Mouse (Mus musculus) ovary, adult 18-20 months (tissue): ENCODE measurements around the gene Magi1.

Source experiments
- DNase-seq: peaks from one replicate; pipeline ENCODE4 v3.0.0; 2022; ENCODE audit warnings: low spot score, mixed read lengths

Magi1 gene

DNA sequence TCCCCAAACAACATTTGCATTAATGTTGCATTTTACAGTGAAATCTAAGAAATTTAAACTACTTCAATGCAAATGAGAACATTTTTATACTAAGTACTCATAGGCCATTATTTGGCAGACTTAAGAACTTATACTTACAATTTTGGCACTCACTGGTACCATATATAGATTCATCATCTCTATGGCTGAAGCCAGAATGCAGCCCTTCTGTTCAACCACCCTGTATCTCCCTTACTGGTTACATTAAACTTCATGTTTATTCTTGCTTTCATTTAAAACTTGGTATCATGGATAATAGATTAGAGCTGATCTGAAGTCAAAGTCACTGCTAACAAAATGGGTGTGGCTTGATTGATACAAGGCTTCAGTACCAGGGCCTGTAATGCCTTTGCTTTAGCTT is 171.9 kb downstream of the Magi1 start:
- DNase-seq: no peak

GRCm38 (mm10) chr6:94107401-94108107 is 176.2 kb downstream of the Magi1 start:
- DNase-seq: no peak

GRCm38 (mm10) chr6:94103581-94103980 is 180.1 kb downstream of the Magi1 start:
- no peak for DNase-seq

DNA sequence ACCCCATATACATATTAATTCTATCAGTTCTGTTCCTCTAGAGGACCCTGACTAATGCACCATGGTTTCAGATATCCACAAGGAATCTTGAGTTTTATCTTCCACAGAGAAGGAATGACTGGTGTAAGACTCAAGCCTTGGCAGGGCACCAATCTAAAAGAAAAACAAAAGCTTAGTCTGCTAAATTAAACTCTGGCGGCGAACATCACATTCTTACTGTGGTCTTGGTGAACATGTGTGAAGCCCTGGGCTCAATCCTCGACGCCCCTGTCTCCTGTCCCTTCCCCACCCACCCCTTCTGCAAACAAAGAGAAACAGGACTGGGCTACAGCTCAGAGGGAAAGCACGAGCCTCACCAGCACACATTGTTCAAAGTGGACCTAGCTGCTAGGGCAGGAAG is 182.5 kb downstream of the Magi1 start:
- no peak for DNase-seq

DNA sequence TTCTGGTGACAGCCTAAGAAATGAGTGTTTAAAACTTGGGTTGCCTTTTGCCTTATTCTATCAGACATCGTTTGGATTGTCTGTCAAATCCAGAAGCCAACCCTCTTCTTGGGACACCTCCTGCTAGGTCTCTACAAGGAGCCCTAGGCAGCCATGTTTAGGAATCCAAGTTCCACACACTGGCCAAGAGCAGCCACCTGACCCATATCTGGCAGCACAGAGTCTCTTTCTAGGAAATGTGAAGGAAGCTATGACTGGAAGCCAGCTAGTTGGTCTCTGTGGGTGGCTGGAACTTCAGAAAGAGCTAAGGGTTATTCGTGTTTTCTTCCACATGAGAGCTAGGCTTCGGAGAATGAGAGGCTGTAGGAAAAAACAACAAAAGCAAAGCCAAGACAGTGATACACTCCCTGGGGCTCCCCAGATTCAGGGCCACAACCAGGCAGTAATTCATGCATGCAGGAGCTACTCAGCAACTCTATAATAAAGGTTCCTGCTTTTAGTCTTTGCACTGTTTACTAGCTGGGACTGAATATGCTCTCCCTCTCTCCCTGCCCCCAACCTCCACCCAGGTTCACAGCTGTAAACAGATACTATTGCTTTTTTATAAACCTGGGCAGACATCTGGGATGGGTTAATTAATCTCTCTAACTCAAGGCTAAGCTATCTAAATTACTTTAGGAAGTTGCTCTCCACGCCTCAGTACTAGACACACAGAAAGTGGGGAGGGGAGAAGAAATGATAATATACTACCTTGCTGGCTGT is 188.6 kb downstream of the Magi1 start:
- no peak for DNase-seq

- DNase-seq: no peak
Observed at GRCm38 (mm10) chr6:94092969-94093597, 190.6 kb downstream of the Magi1 start.

- no peak for DNase-seq
Observed at GRCm38 (mm10) chr6:94092500-94092899, 191.2 kb downstream of the Magi1 start.

DNA sequence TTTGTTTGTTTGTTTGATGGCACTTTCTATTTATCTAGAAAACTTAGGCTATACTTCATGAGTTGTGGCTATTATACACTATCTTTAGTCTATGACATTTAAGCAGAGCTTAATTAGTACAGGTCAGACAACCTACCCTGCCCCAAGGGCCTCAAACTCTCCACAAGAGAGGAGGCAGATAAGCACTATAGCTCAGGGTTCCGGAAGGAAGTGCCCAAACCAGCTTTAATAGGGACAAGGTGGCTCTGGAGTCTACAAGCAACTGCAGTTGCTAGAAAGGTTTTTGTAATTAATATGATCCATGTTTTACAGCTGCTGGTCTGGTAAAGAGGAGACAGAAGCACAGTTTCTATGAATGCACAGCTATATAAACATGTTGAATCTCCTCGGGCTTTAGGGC is 196.9 kb downstream of the Magi1 start:
- DNase-seq: no peak

- no peak for DNase-seq
Observed at GRCm38 (mm10) chr6:94084752-94085151, 199.0 kb downstream of the Magi1 start.

GRCm38 (mm10) chr6:94083459-94083858 is 200.3 kb downstream of the Magi1 start:
- DNase-seq: no peak

DNA sequence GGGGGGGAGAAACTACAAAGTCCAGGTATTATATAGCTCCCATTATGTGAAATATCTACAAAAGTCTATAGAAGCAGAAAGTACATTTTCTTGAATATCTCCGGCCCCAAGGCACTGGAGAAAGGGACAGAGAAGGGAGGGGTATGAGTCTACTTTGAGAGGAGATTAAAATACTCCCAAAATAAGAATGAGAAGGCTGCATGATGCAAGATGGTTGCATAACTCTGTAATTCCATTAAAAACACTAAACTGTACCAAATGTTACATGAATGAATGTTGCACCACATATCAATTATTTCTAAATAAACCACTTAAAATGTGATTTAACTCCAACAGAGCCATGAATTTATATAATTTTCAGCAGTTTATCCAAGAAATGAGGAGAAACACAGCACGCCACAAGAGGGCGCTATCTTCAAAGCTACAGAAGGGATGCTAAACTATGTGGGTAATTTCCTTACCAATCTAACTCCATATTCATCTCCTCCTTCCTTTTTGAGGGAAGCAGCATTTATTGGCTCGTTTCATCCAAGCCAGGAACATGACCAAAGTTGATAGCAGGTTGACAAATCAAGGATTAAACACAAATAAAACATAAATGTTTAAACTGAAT is 202.7 kb downstream of the Magi1 start:
- no peak for DNase-seq

DNA sequence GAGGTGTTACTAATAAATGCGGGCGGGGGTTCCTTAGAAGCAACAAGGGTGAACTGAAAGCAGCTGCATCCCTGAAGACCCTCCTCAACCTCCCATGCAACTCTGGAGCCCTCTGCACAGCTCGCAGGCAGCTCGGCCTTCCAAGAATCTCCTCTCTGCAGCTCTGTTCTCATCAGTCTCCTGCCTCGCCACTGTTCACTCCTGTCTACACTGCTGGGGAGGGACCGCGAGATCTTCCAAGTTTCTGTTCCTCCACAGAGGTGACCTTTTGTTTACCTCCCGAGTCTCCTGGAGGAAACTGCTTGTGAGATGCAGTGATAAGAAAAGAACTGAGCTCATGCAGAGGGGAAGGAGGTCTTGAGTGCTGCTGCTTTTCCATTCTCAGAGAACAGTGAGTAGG is 204.8 kb downstream of the Magi1 start:
- no peak for DNase-seq

GRCm38 (mm10) chr6:94077013-94077412 is 206.7 kb downstream of the Magi1 start:
- no peak for DNase-seq

DNA sequence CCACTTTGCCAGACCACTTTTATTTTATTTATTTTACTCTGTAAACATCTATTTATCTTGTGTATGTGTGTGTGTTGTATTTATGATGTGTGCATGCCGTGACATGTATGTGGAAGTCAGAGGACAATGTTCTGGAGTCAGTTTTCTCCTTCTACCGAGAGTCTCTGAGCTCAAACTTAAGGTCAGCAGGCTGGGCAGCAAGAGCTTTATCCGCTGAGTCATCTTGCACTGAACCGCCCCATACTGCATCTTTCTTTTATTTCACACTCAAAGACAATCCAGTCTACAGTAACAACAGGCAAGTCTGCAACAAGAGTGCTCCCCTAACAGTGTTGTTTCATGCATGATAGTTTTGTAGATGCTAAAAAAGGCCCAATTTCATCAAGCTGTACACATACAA is 207.7 kb downstream of the Magi1 start:
- DNase-seq: no peak

DNA sequence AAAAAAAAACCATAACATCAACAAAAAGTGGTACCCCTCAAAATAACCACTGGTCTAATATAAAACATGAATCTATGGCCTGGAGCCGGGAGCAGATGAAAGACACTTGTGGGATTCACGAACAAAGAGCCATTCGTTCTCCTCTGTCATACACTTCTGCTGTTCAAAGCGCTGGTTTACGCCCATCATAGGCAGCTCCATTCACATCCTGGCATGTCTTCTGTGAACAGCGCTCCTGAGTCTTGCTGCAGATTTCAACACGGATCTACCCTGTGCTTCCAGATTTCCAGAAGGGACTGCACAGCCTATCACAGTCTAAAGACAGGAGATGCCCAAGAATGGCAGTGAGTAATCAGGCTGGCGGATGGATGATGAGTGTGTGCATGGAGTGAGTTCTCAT is 208.5 kb downstream of the Magi1 start:
- DNase-seq: no peak

DNA sequence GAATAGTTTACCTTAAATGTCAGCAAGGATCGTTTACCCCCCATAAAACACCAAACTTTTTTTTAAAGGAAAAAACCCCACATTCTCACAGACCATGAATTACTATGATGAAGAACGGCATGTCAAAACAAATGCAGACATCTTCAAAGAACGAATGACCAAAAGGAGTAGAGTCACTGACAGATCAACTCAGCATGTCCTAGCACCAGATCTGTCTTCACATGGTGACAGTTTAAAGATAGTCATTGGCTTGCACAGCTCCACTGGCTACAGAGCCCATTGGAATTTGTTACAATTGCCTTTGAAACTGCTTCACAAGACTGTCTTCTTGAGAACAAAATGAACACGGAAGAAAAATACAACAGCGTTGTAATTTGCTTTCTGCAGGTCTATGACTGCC is 212.0 kb downstream of the Magi1 start:
- no peak for DNase-seq

GRCm38 (mm10) chr6:94070702-94071101 is 213.0 kb downstream of the Magi1 start:
- no peak for DNase-seq

- no peak for DNase-seq
Observed at GRCm38 (mm10) chr6:94069421-94069820, 214.3 kb downstream of the Magi1 start.

DNA sequence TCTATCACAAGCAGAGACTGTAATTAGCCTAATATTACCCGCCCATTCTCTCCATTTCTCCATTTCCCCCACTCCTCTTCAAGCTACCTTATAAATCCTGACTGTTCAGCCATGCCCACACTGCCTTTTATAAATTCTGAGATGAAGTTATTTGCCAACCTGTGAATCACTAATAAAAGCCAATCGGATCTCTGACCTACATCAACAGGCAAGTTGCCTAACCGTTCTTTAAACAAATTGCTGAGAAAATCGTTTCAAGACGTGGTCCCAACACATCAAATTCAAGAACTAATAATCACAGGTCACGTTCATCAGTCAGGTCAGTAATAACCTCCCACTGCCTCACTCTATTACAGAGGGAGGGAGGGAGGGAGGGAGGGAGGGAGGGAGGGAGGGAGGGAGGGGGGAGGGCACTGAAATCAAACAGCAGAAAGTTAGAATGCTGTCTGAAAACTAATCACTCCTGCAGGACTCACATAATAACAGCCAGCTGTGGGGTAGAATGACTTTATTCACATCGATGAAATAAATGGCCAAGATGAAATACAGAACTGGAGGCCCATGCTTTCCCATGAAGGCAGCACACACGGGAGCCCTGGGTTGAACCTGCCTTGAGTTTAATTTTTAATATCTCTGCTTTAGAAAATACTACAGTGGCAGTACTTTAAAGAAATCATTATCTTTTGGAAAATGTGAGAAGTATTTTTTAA is 215.8 kb downstream of the Magi1 start:
- no peak for DNase-seq

DNA sequence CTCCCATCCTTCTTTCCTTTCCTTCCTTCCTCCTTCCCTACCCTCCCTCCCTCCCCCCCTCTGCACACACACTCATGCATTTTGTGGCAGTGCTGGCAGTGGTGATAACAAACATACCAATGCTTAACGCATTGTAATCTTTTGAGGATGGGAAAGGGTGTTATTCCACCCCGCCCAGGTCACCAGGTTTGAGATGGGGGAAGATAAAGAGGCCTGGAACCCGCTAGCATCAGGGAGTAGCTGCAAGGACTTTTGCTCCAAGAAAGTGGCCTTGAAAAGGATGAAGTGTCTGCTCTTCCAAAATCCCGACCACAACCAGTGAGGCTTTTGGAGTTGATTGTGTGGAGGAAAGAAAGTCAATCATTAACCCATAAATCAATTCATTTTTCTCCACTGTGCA is 218.9 kb downstream of the Magi1 start:
- no peak for DNase-seq

DNA sequence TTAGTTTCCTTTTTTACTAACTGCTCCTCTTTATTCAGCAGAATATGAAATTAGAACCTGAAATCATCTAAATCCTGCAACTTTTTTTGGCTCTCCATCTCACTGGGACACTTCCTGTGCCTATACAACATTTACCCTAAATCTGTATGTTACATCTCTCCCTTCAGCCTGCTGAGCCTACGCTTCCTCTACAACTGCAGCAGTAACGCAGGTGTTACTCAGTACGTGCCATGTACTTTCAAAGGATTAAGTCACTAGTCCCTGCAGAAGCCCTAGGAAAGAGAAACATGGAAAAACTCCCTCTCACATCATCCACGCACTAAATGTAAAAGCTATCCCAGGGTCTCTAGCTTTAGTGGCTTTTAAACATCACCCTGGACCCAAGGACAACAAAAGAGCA is 220.2 kb downstream of the Magi1 start:
- no peak for DNase-seq

DNA sequence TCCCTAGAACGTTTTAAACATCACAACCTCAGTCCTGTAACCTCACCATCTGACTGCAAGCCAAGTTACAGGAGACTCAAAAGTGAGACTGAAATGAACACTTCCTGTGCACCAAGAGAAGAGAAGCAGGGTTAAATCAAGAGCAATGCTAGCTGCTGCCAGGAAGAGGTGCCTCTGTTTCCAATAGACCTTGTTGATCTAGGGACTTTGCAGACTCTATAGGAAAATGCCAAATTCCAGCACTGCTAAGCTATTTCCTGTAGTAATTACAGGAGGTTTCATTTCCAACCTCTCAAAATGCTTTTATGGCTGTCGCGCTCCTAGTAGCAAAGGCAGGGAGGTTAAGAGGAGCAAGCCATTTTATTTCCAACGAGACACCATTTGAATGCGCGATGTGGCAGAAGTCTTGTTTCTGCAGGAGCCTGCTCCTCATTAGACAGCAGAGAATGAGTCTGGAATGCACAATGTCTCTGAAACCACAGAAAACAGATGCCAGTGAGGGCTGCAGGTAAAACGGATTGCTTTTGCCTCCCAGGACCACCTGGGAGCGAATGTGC is 222.2 kb downstream of the Magi1 start:
- no peak for DNase-seq
